Mouse (Mus musculus) spleen, adult 2 months (tissue): Measurements from ENCODE around the gene Fam120a. TPM values are rescaled to one million over a fixed set of nuclear protein-coding genes. Genes with fewer than 3 reads are reported as not detected.

Source experiments
- DNase-seq, 2 experiments: peaks; one replicate each; pipeline versions ENCODE4 v3.0.0 to v3.0.0-alpha.2; 2012 to 2021; ENCODE audit warnings: low spot score in 2 of 2, low read depth in 1 of 2
- H3K27ac ChIP-seq: fragments of 200-500 bp; 2 replicates; pipeline ENCODE4 v1.5.1; 2012; ENCODE audit warnings: low read length, inconsistent platforms; ENCODE audit not compliant: insufficient read depth
- H3K27me3 ChIP-seq: fragments of 200-500 bp; 2 replicates; pipeline ENCODE4 v1.6.1; 2012; ENCODE audit warnings: mild to moderate bottlenecking, moderate library complexity, low read length, inconsistent platforms; ENCODE audit not compliant: control insufficient read depth, insufficient read depth
- H3K36me3 ChIP-seq: fragments of 200-500 bp; 2 replicates; pipeline ENCODE4 v1.6.1; 2012; ENCODE audit warnings: mild to moderate bottlenecking, low read length, inconsistent platforms; ENCODE audit not compliant: control insufficient read depth, insufficient read depth
- H3K4me1 ChIP-seq: fragments of 200-500 bp; 2 replicates; pipeline ENCODE4 v1.6.1; 2011; ENCODE audit warnings: inconsistent platforms; ENCODE audit not compliant: control insufficient read depth, insufficient read depth, insufficient read length
- H3K4me3 ChIP-seq: fragments of 200-500 bp; 2 replicates; pipeline ENCODE4 v1.5.1; 2011; ENCODE audit warnings: mild to moderate bottlenecking, inconsistent platforms; ENCODE audit not compliant: insufficient read depth, insufficient read length; ENCODE audit errors: extremely low read depth
- CTCF ChIP-seq: fragments of 200-500 bp; IDR thresholded peaks from 2 replicates; pipeline ENCODE4 v1.5.1; 2011; ENCODE audit warnings: mild to moderate bottlenecking, inconsistent platforms; ENCODE audit not compliant: insufficient read depth, insufficient read length, insufficient replicate concordance; ENCODE audit errors: extremely low read depth
- POLR2A ChIP-seq: fragments of 200-500 bp; IDR thresholded peaks from 2 replicates; pipeline ENCODE4 v1.6.1; 2011; ENCODE audit warnings: low read depth, low read length, inconsistent platforms
- WGBS: fragments of 180-500 bp; shearing (Covaris S2); methylation state at CpG from one replicate; pipeline ENCODE4 v1.1.7; 2018; 5-methylcytosine and 5-hydroxymethylcytosine counted together
- polyA plus RNA-seq: library from polyadenylated mRNA; depleted of rRNA; stranded (reverse); fragments of >200 nt; gene quantifications from 2 replicates; pipeline ENCODE4 v1.2.3, GENCODE M21; 2012

Gene Fam120a
- polyA plus RNA-seq, 1 experiment, result 40.1 TPM

- Histone ChIP-seq H3K4me3 (peak overlapping the region; percentile 65), H3K27ac (peak overlapping the region; percentile 90), H3K4me1 (peaks cover 13% of the 10 kb centered on the region; the same call in 1 of the 2 replicates), H3K27me3 (no peaks in the 10 kb centered on the region), H3K36me3 (peaks cover 2% of the 10 kb centered on the region; the same call in 1 of the 2 replicates)
- WGBS, result under 1% methylated on average over 54 of the region's 58 CpGs
- TF ChIP-seq CTCF (no peak), POLR2A (no peak)
- DNase-seq, result peak in 1 of 2 experiments; percentile 48
Observed at GRCm38 (mm10) chr13:48966851-48967821, 681 bp downstream of the Fam120a start.

DNA sequence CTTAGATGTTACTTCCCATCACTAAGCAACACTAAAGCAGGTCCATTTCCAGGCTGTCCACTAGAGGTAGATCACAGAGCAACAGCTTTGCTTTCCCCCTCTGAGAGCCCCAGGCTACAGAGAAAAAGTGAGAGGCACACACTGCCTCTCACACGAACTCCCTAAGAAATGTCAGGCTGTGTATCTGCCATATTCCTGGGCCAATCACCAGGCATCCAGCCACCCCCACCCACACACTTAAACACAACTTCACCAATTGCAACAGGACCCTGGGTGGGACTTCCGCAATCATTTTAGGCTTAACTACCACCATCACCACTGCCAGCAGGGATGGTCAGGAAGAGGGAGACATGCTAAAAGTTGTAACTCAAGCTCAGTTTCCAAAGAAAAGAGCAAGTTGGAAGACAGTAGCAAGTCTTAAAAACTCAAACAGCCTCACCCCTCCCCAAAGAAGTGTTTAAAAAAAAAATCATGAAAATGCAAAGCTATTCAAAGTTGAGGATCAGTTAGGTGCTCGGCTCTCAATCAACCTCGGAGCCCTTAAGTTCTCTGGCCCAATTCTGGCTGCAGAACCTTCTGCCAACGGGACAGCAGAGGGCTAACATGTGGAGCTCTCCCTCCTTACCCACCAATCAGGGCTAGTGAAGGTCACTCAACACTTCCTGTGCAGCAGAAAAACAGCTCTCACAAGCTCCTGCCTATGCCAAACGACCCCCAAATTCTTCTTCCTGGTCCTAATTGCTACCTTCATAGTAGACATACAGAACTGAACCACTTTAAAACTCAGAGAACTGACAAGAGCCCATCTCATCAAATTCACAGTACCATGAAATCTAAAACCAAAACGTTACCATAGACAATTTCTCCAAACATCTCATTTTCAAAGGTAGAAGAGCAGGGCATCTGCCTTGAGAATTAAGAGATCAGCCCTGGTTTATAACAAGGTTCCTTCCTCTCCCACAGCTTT lies 2.0 kb downstream of the Fam120a start:
- Histone ChIP-seq H3K4me3 (peak overlapping the region; percentile 65), H3K36me3 (peaks cover 2% of the 10 kb centered on the region; the same call in 1 of the 2 replicates), H3K4me1 (peaks cover 13% of the 10 kb centered on the region), H3K27me3 (no peaks in the 10 kb centered on the region), H3K27ac (peak overlapping the region; percentile 55)
- TF ChIP-seq POLR2A (no peak), CTCF (no peak)
- DNase-seq, result peak in 1 of 2 experiments; percentile 56
- 4% methylated on average over 7 of the region's 7 CpGs for WGBS

DNA sequence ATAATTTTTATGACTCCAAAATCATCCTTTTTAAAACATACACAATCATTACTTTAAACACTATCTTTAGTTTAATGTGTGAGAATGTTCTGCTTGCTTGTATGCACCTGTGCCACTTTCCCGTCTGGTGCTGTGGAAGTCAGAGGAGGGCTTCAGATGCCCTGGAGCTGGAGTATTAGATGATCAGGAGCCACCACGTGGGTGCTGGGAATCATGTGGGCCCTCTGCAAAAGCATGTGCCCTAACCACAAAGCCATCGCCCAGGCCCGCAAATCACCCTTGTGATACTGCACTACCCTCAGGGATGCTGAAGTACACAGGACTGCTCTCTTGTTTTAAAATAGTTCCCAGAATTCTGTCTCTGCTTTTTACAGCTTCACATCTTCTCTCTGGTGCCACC lies 3.0 kb downstream of the Fam120a start:
- H3K27ac ChIP-seq, result 0 out of 2 replicates have a peak overlapping the region, but pooled peaks have one; percentile 23
- H3K36me3 ChIP-seq, result no peaks in the 10 kb centered on the region
- DNase-seq, result no peak
- H3K4me3 ChIP-seq, result no peak overlapping the region
- TF ChIP-seq POLR2A (no peak), CTCF (no peak)
- H3K4me1 ChIP-seq, result peaks cover 11% of the 10 kb centered on the region
- no peaks in the 10 kb centered on the region for H3K27me3 ChIP-seq
- 59% methylated on average over 4 of the region's 4 CpGs for WGBS

- Histone ChIP-seq H3K27ac (no peak overlapping the region), H3K27me3 (no peaks in the 10 kb centered on the region), H3K4me1 (peaks cover 11% of the 10 kb centered on the region), H3K36me3 (no peaks in the 10 kb centered on the region), H3K4me3 (no peak overlapping the region)
- WGBS, result 83% methylated on average over 1 of the region's 1 CpGs
- no peak for TF ChIP-seq POLR2A
- TF ChIP-seq CTCF, result no peak
- no peak for DNase-seq
Observed at GRCm38 (mm10) chr13:48963111-48963510, 4.7 kb downstream of the Fam120a start.

GRCm38 (mm10) chr13:48962519-48962918 lies 5.3 kb downstream of the Fam120a start:
- DNase-seq, result no peak
- H3K36me3 ChIP-seq, result no peaks in the 10 kb centered on the region
- H3K4me1 ChIP-seq, result peaks cover 11% of the 10 kb centered on the region
- peak overlapping the region; percentile 55 for H3K27ac ChIP-seq
- no peak overlapping the region for H3K4me3 ChIP-seq
- no peak for TF ChIP-seq POLR2A
- no peaks in the 10 kb centered on the region for H3K27me3 ChIP-seq
- 38% methylated on average over 3 of the region's 3 CpGs for WGBS

DNA sequence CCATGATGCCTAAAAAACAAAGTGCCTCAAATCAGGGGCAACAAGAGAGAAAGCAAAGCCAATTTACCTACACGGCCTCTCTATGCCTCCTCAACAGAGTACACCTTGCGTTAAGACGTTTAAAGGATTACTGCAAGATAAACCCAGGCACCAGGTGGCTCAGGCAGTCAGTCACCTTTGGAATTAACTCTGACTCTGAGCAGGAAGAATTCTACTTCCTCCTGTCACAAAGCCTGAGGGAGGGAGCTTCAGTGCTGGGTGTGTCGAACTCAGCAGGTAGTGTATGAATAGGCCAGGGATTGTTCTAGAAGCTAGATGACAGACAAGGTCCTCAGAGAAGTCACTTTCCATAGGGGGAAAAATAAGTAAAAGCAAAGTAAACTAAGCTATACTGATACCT lies 9.2 kb downstream of the Fam120a start:
- peaks cover 6% of the 10 kb centered on the region for H3K4me1 ChIP-seq
- TF ChIP-seq CTCF (no peak), POLR2A (no peak)
- no peaks in the 10 kb centered on the region for H3K36me3 ChIP-seq

More for the DNA sequence above, 9.2 kb downstream of the Fam120a start:
- Histone ChIP-seq H3K27ac (no peak overlapping the region), H3K27me3 (no peaks in the 10 kb centered on the region), H3K4me3 (no peak overlapping the region)
- WGBS, result 64% methylated on average over 4 of the region's 4 CpGs
- no peak for DNase-seq
